Mouse (Mus musculus): ENCODE measurements around the gene Gm20532. TPM values are rescaled to one million over a fixed set of nuclear protein-coding genes. Genes with fewer than 3 reads are reported as not detected.

Gm20532 gene
- polyA plus RNA-seq, 1 experiment from 2014 or later = not detected

- peaks cover 26% of the 10 kb centered on the region for H3K4me1 ChIP-seq (ENCODE audit: control insufficient read depth, insufficient read depth, low read length)
- H3K27me3 ChIP-seq (ENCODE audit: control insufficient read depth, insufficient read depth, low read length) = no peaks in the 10 kb centered on the region
- H3K4me3 ChIP-seq (replicated peaks; ENCODE audit: low read length) = no peak overlapping the region
- H3K9ac ChIP-seq (ENCODE audit: low read length) = no peak overlapping the region
- H3K9me3 ChIP-seq (replicated peaks; ENCODE audit: control insufficient read depth, low read length) = no peaks in the 10 kb centered on the region
- H3K4me2 ChIP-seq (ENCODE audit: low read depth, low read length) = no peak overlapping the region
- no peaks in the 10 kb centered on the region for H3K36me3 ChIP-seq (ENCODE audit: control insufficient read depth, insufficient read depth, low read length)
- H3K27ac ChIP-seq (ENCODE audit: low read length) = peak overlapping the region; percentile 16; the same call in 1 of the 2 replicates
- WGBS = 52% methylated on average over 4 of the region's 4 CpGs
- no peak for ATAC-seq (ENCODE audit: insufficient read depth, low FRiP score)
These were observed 10.0 kb upstream of the Gm20532 start for GRCm38 (mm10) chr2:26576462-26576861.

GRCm38 (mm10) chr2:26578369-26578768 lies 8.1 kb upstream of the Gm20532 start:
- Histone ChIP-seq H3K27ac (ENCODE audit: low read length) (peak overlapping the region; percentile 53), H3K4me3 (replicated peaks; ENCODE audit: low read length) (no peak overlapping the region), H3K4me1 (ENCODE audit: control insufficient read depth, insufficient read depth, low read length) (peaks cover 13% of the 10 kb centered on the region), H3K9me3 (replicated peaks; ENCODE audit: control insufficient read depth, low read length) (no peaks in the 10 kb centered on the region), H3K27me3 (ENCODE audit: control insufficient read depth, insufficient read depth, low read length) (no peaks in the 10 kb centered on the region), H3K4me2 (ENCODE audit: low read depth, low read length) (no peak overlapping the region), H3K9ac (ENCODE audit: low read length) (0 out of 2 replicates have a peak overlapping the region, but pooled peaks have one; percentile 10), H3K36me3 (ENCODE audit: control insufficient read depth, insufficient read depth, low read length) (no peaks in the 10 kb centered on the region)
- peak; percentile 25; the same call in 1 of the 2 replicates for ATAC-seq (ENCODE audit: insufficient read depth, low FRiP score)
- WGBS = 47% methylated on average over 6 of the region's 6 CpGs

GRCm38 (mm10) chr2:26579714-26580113 lies 6.7 kb upstream of the Gm20532 start, which contains the start of gene Egfl7:
Gene Egfl7 (plus strand): TSS chr2:26580014.
- no peak within 1 kb of the TSS for H3K9ac ChIP-seq (ENCODE audit: low read length)
- H3K27me3 ChIP-seq (ENCODE audit: control insufficient read depth, insufficient read depth, low read length) = no peaks in the 10 kb centered on the region
- no peaks in the 10 kb centered on the region for H3K36me3 ChIP-seq (ENCODE audit: control insufficient read depth, insufficient read depth, low read length)
- no peak within 1 kb of the TSS for H3K4me3 ChIP-seq (replicated peaks; ENCODE audit: low read length)
- no peak within 1 kb of the TSS for H3K4me2 ChIP-seq (ENCODE audit: low read depth, low read length)
- no peaks in the 10 kb centered on the region for H3K9me3 ChIP-seq (replicated peaks; ENCODE audit: control insufficient read depth, low read length)
- peak within 1 kb of the TSS; percentile 53 for H3K27ac ChIP-seq (ENCODE audit: low read length)
- ATAC-seq (ENCODE audit: insufficient read depth, low FRiP score) = no peak
- 89% methylated on average over 1 of the region's 1 CpGs for WGBS
- peaks cover under 1% of the 10 kb centered on the region; the same call in 1 of the 2 replicates for H3K4me1 ChIP-seq (ENCODE audit: control insufficient read depth, insufficient read depth, low read length)

DNA sequence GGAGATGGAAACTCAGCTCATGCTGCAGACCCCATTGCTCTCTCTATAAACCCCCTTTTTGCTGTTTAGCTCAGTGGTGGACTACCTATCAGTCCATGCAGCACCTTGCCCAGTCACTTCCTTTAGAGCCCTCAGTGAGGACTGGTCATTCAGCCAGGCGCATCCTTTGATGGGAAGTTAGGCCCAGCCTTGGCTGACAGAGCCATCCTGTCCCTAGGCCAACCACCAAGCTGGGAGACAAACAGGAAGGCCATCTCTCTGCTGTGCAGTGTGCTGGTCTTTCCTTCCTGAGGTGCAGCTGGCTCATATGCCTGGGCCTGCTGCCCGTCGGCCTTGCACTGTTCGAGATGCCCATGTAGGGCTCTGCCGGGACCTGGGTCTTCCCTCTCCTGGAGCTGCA lies 5.7 kb upstream of the Gm20532 start:
- H3K27ac ChIP-seq (ENCODE audit: low read length) = no peak overlapping the region
- H3K9ac ChIP-seq (ENCODE audit: low read length) = no peak overlapping the region
- 92% methylated on average over 5 of the region's 5 CpGs for WGBS
- ATAC-seq (ENCODE audit: insufficient read depth, low FRiP score) = no peak
- no peak overlapping the region for H3K4me2 ChIP-seq (ENCODE audit: low read depth, low read length)
- no peak overlapping the region for H3K4me3 ChIP-seq (replicated peaks; ENCODE audit: low read length)
- no peaks in the 10 kb centered on the region for H3K9me3 ChIP-seq (replicated peaks; ENCODE audit: control insufficient read depth, low read length)
- no peaks in the 10 kb centered on the region for H3K36me3 ChIP-seq (ENCODE audit: control insufficient read depth, insufficient read depth, low read length)
- no peaks in the 10 kb centered on the region for H3K4me1 ChIP-seq (ENCODE audit: control insufficient read depth, insufficient read depth, low read length)
- no peaks in the 10 kb centered on the region for H3K27me3 ChIP-seq (ENCODE audit: control insufficient read depth, insufficient read depth, low read length)

- Histone ChIP-seq H3K4me1 (ENCODE audit: control insufficient read depth, insufficient read depth, low read length) (peaks cover 4% of the 10 kb centered on the region; the same call in 1 of the 2 replicates), H3K4me3 (replicated peaks; ENCODE audit: low read length) (no peak overlapping the region), H3K9me3 (replicated peaks; ENCODE audit: control insufficient read depth, low read length) (no peaks in the 10 kb centered on the region), H3K27ac (ENCODE audit: low read length) (no peak overlapping the region), H3K4me2 (ENCODE audit: low read depth, low read length) (no peak overlapping the region), H3K36me3 (ENCODE audit: control insufficient read depth, insufficient read depth, low read length) (no peaks in the 10 kb centered on the region), H3K9ac (ENCODE audit: low read length) (no peak overlapping the region), H3K27me3 (ENCODE audit: control insufficient read depth, insufficient read depth, low read length) (no peaks in the 10 kb centered on the region)
- WGBS = 65% methylated on average over 2 of the region's 2 CpGs
- no peak for ATAC-seq (ENCODE audit: insufficient read depth, low FRiP score)
These were observed 4.2 kb upstream of the Gm20532 start for GRCm38 (mm10) chr2:26582203-26582602.

DNA sequence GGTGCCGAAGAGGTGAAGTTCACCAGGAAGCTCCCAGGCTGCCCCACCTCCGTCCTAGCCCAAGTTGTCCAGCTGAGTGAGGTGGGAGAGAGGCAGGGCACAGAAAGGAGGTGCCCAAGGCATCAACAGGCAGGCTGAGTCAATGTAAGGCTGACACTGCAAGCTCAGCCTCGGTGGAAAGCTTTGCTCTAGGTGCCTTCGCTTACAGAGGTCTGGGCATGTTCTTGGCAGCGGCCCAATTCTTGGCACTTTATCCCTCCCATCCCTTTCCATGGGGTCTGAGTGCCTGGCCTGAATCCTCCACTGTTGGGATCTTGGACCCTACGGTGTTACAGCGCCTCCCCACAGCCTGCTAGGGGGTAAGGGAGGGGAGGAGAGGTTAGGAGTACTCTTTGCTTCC lies 3.7 kb upstream of the Gm20532 start:
- H3K36me3 ChIP-seq (ENCODE audit: control insufficient read depth, insufficient read depth, low read length) = no peaks in the 10 kb centered on the region
- WGBS = 66% methylated on average over 7 of the region's 7 CpGs
- H3K9ac ChIP-seq (ENCODE audit: low read length) = no peak overlapping the region
- no peak overlapping the region for H3K4me3 ChIP-seq (replicated peaks; ENCODE audit: low read length)
- ATAC-seq (ENCODE audit: insufficient read depth, low FRiP score) = no peak
- H3K27ac ChIP-seq (ENCODE audit: low read length) = no peak overlapping the region; the same call in 1 of the 2 replicates
- H3K4me2 ChIP-seq (ENCODE audit: low read depth, low read length) = no peak overlapping the region
- peaks cover 6% of the 10 kb centered on the region; the same call in 1 of the 2 replicates for H3K4me1 ChIP-seq (ENCODE audit: control insufficient read depth, insufficient read depth, low read length)
- H3K9me3 ChIP-seq (replicated peaks; ENCODE audit: control insufficient read depth, low read length) = no peaks in the 10 kb centered on the region
- H3K27me3 ChIP-seq (ENCODE audit: control insufficient read depth, insufficient read depth, low read length) = no peaks in the 10 kb centered on the region

- no peaks in the 10 kb centered on the region for H3K36me3 ChIP-seq (ENCODE audit: control insufficient read depth, insufficient read depth, low read length)
- no peak for ATAC-seq (ENCODE audit: insufficient read depth, low FRiP score)
- H3K4me2 ChIP-seq (ENCODE audit: low read depth, low read length) = no peak overlapping the region
- peaks cover 6% of the 10 kb centered on the region; the same call in 1 of the 2 replicates for H3K4me1 ChIP-seq (ENCODE audit: control insufficient read depth, insufficient read depth, low read length)
- WGBS = 27% methylated on average over 11 of the region's 11 CpGs
- H3K9me3 ChIP-seq (replicated peaks; ENCODE audit: control insufficient read depth, low read length) = no peaks in the 10 kb centered on the region
- H3K4me3 ChIP-seq (replicated peaks; ENCODE audit: low read length) = peak overlapping the region; percentile 33
- H3K27ac ChIP-seq (ENCODE audit: low read length) = peak overlapping the region; percentile 62; the same call in 1 of the 2 replicates
- H3K27me3 ChIP-seq (ENCODE audit: control insufficient read depth, insufficient read depth, low read length) = no peaks in the 10 kb centered on the region
- H3K9ac ChIP-seq (ENCODE audit: low read length) = peak overlapping the region; percentile 56
These were observed 2.8 kb upstream of the Gm20532 start for GRCm38 (mm10) chr2:26583640-26584039.

- no peak for ATAC-seq (ENCODE audit: insufficient read depth, low FRiP score)
- peak overlapping the region; percentile 62 for H3K27ac ChIP-seq (ENCODE audit: low read length)
- peaks cover 6% of the 10 kb centered on the region; the same call in 1 of the 2 replicates for H3K4me1 ChIP-seq (ENCODE audit: control insufficient read depth, insufficient read depth, low read length)
- no peaks in the 10 kb centered on the region for H3K27me3 ChIP-seq (ENCODE audit: control insufficient read depth, insufficient read depth, low read length)
- no peaks in the 10 kb centered on the region for H3K9me3 ChIP-seq (replicated peaks; ENCODE audit: control insufficient read depth, low read length)
- peak overlapping the region; percentile 67 for H3K4me3 ChIP-seq (replicated peaks; ENCODE audit: low read length)
- H3K4me2 ChIP-seq (ENCODE audit: low read depth, low read length) = no peak overlapping the region
- no peaks in the 10 kb centered on the region for H3K36me3 ChIP-seq (ENCODE audit: control insufficient read depth, insufficient read depth, low read length)
- 62% methylated on average over 6 of the region's 6 CpGs for WGBS
- peak overlapping the region; percentile 37 for H3K9ac ChIP-seq (ENCODE audit: low read length)
These were observed 726 bp upstream of the Gm20532 start for GRCm38 (mm10) chr2:26585713-26586112.

GRCm38 (mm10) chr2:26587044-26587405 lies 586 bp downstream of the Gm20532 start:
- Histone ChIP-seq H3K9ac (ENCODE audit: low read length) (peak overlapping the region; percentile 84), H3K27ac (ENCODE audit: low read length) (peak overlapping the region; percentile 48), H3K4me2 (ENCODE audit: low read depth, low read length) (peak overlapping the region; percentile 79), H3K4me1 (ENCODE audit: control insufficient read depth, insufficient read depth, low read length) (peaks cover 6% of the 10 kb centered on the region; the same call in 1 of the 2 replicates), H3K27me3 (ENCODE audit: control insufficient read depth, insufficient read depth, low read length) (no peaks in the 10 kb centered on the region), H3K4me3 (replicated peaks; ENCODE audit: low read length) (peak overlapping the region; percentile 67), H3K9me3 (replicated peaks; ENCODE audit: control insufficient read depth, low read length) (no peaks in the 10 kb centered on the region), H3K36me3 (ENCODE audit: control insufficient read depth, insufficient read depth, low read length) (peaks cover under 1% of the 10 kb centered on the region; the same call in 1 of the 2 replicates)
- ATAC-seq (ENCODE audit: insufficient read depth, low FRiP score) = peak; percentile 23; the same call in 1 of the 2 replicates
- 6% methylated on average over 11 of the region's 11 CpGs for WGBS

Measured in stomach, embryonic 16.5 days (tissue).